ENCODE assay signal across 8 mouse cellular contexts in genomic region chr10:127121066-127121477, GRCm38 (mm10). TPM values are rescaled to one million over a fixed set of nuclear protein-coding genes. Genes with fewer than 3 reads are reported as not detected.
DNase-seq lines count a peak whose midpoint lies in the region; ATAC-seq lines count a peak whose summit lies in the region.

TSS of gene Os9 (minus strand) at chr10:127121131.

- no peaks in the 10 kb centered on the region for H3K9me3 ChIP-seq in hindbrain, embryonic 15.5 days

- H3K27me3 ChIP-seq in hindbrain, embryonic 15.5 days: no peaks in the 10 kb centered on the region

- WGBS in hindbrain, embryonic 15.5 days: under 1% methylated on average over 19 of the region's 19 CpGs

- H3K4me2 ChIP-seq in hindbrain, embryonic 15.5 days: peak within 1 kb of the TSS; percentile 95

- peaks cover 26% of the 10 kb centered on the region for H3K36me3 ChIP-seq in hindbrain, embryonic 15.5 days

- peaks cover 34% of the 10 kb centered on the region for H3K4me1 ChIP-seq in hindbrain, embryonic 15.5 days (replicated peaks)

- DNase-seq in T-cell, adult 2 months (ENCODE audit: low spot score): peak; percentile 96
- DNase-seq in cerebellum, postnatal 36 days: peak; percentile 93 to 96
- DNase-seq in frontal cortex, postnatal 36 days (ENCODE audit: low spot score in 2 of 2): peak; percentile 93 to 98
- DNase-seq in left cerebral cortex, adult 11 months (ENCODE audit: low spot score): peak; percentile 97
- peak; percentile 97 for DNase-seq in lung, postnatal 4 days
- DNase-seq in retina, postnatal 7 days (ENCODE audit: low read depth, low spot score): peak; percentile 96
- DNase-seq in urinary bladder, adult 2 months (ENCODE audit: low spot score): peak; percentile 86

- ATAC-seq in hindbrain, embryonic 15.5 days (ENCODE audit: low FRiP score, low read depth): peak; percentile 96

- H3K9ac ChIP-seq in hindbrain, embryonic 15.5 days: peak within 1 kb of the TSS; percentile 75

- peak within 1 kb of the TSS; percentile 86 for H3K27ac ChIP-seq in hindbrain, embryonic 15.5 days (replicated peaks)

- H3K4me3 ChIP-seq in hindbrain, embryonic 15.5 days: peak within 1 kb of the TSS; percentile 78

RNA-seq across cellular contexts. Expression of gene Os9, which starts in this region (rescaled TPM):
- polyA plus RNA-seq in hindbrain, embryonic 15.5 days (2015; fragmentation: Nextera tagmentation; extraction: Ambion mirVana): 125 and 130 TPM in 2 replicates
- 53.9 and 72.8 TPM in 2 replicates for polyA plus RNA-seq in urinary bladder, adult 2 months (2012; rRNA removed)

Comparison
In these comparisons a context has a peak if more than half of its experiments do, and no peak if none do; other contexts are left out.
1. Peak in every context shown above with its lines: DNase-seq, ATAC-seq, H3K4me3 ChIP-seq and H3K27ac ChIP-seq.